Comparison of ENCODE assay signal across 10 mouse cellular contexts in genomic region chr2:33024564-33024963, GRCm38 (mm10). TPM values are rescaled to one million over a fixed set of nuclear protein-coding genes. Genes with fewer than 3 reads are reported as not detected.
DNase-seq lines count a peak whose midpoint lies in the region; ATAC-seq and TF ChIP-seq lines count a peak whose summit lies in the region.
"Had no signal": no experiment of that assay in that cellular context is flagged by ENCODE, and none has a peak within 500 bp of the region (broad histone marks: within the 10 kb centered on the region; RNA-seq: fewer than 3 reads in every experiment).

No protein-coding gene starts in this region.

- no peaks in the 10 kb centered on the region for H3K9me3 ChIP-seq in hindbrain, postnatal 0 days (ENCODE audit: low read length)
- no peaks in the 10 kb centered on the region for H3K9me3 ChIP-seq in hindbrain, embryonic 14.5 days (ENCODE audit: control insufficient read depth, low read length)
- no peaks in the 10 kb centered on the region for H3K9me3 ChIP-seq in heart, embryonic 15.5 days (replicated peaks)

- ATAC-seq in hindbrain, postnatal 0 days = peak; percentile 82
- no peak for ATAC-seq in hindbrain, embryonic 14.5 days (ENCODE audit: low FRiP score)
- ATAC-seq in heart, embryonic 15.5 days (replicated peaks; ENCODE audit: insufficient number of reproducible peaks, insufficient read depth, low FRiP score, low read depth) = peak; percentile 63

- no peaks in the 10 kb centered on the region for H3K27me3 ChIP-seq in hindbrain, postnatal 0 days (ENCODE audit: insufficient read depth, low read length)
- H3K27me3 ChIP-seq in hindbrain, embryonic 14.5 days (ENCODE audit: control insufficient read depth, insufficient read depth, low read length) = no peaks in the 10 kb centered on the region
- no peaks in the 10 kb centered on the region for H3K27me3 ChIP-seq in heart, embryonic 15.5 days

- peak; percentile 28 to 37 for DNase-seq in adrenal gland, adult (ENCODE audit: inconsistent age in 2 of 2, low spot score in 1 of 2)
- no peak for DNase-seq in adrenal gland, postnatal 4 days (ENCODE audit: low spot score in 2 of 2)
- peak; percentile 73 for DNase-seq in hindbrain, postnatal 0 days (ENCODE audit: low spot score)
- no peak for DNase-seq in hindbrain, embryonic 14.5 days (ENCODE audit: low spot score)
- peak; percentile 33 to 51 for DNase-seq in kidney, postnatal 4 days
- DNase-seq in ovary, adult 18-20 months (ENCODE audit: low spot score) = no peak
- no peak for DNase-seq in ovary, postnatal 36 days (ENCODE audit: low spot score)

- no peak overlapping the region for H3K27ac ChIP-seq in hindbrain, postnatal 0 days
- H3K27ac ChIP-seq in hindbrain, embryonic 14.5 days = no peak overlapping the region
- no peak overlapping the region for H3K27ac ChIP-seq in heart, embryonic 15.5 days
- H3K27ac ChIP-seq: macrophage had no signal

- peak; percentile 64 for TF ChIP-seq CTCF in hindbrain, postnatal 0 days (IDR thresholded peaks at IDR 0.05; ENCODE audit: low read depth)

- H3K4me3 ChIP-seq in hindbrain, postnatal 0 days (ENCODE audit: low read length) = no peak overlapping the region
- no peak overlapping the region for H3K4me3 ChIP-seq in hindbrain, embryonic 14.5 days (replicated peaks; ENCODE audit: low read length)
- no peak overlapping the region for H3K4me3 ChIP-seq in heart, embryonic 15.5 days
- H3K4me3 ChIP-seq: erythroblast, embryonic 14.5 days had no signal

- H3K9ac ChIP-seq in hindbrain, postnatal 0 days (replicated peaks; ENCODE audit: low read length) = no peak overlapping the region
- no peak overlapping the region for H3K9ac ChIP-seq in hindbrain, embryonic 14.5 days
- H3K9ac ChIP-seq in heart, embryonic 15.5 days = no peak overlapping the region

- no peaks in the 10 kb centered on the region for H3K4me1 ChIP-seq in hindbrain, postnatal 0 days (ENCODE audit: insufficient read depth, low read length)
- no peaks in the 10 kb centered on the region for H3K4me1 ChIP-seq in hindbrain, embryonic 14.5 days (replicated peaks; ENCODE audit: control insufficient read depth, insufficient read depth, low read length)
- no peaks in the 10 kb centered on the region; the same call in 1 of the 2 replicates for H3K4me1 ChIP-seq in heart, embryonic 15.5 days (replicated peaks)

- H3K4me2 ChIP-seq in hindbrain, postnatal 0 days (ENCODE audit: low read depth, low read length) = no peak overlapping the region
- H3K4me2 ChIP-seq in hindbrain, embryonic 14.5 days (replicated peaks) = no peak overlapping the region
- H3K4me2 ChIP-seq in heart, embryonic 15.5 days = no peak overlapping the region

- 0 out of 2 replicates have a peak, but pooled peaks cover 5% of the 10 kb centered on the region for H3K36me3 ChIP-seq in hindbrain, postnatal 0 days (ENCODE audit: insufficient read depth, low read length)
- 0 out of 2 replicates have a peak, but pooled peaks cover 9% of the 10 kb centered on the region for H3K36me3 ChIP-seq in hindbrain, embryonic 14.5 days (replicated peaks; ENCODE audit: control insufficient read depth, insufficient read depth)
- H3K36me3 ChIP-seq in heart, embryonic 15.5 days = no peaks in the 10 kb centered on the region

- 52% methylated on average over 10 of the region's 10 CpGs for WGBS in hindbrain, postnatal 0 days
- WGBS in hindbrain, embryonic 14.5 days = 69% methylated on average over 10 of the region's 10 CpGs
- WGBS in heart, embryonic 15.5 days = 59% methylated on average over 10 of the region's 10 CpGs

RNA-seq across cellular contexts. Expression of gene Slc2a8, which starts 42.7 kb away (rescaled TPM):
- total RNA-seq in adrenal gland, postnatal 4 days (2021) = 10 to 100 TPM; 19.7 to 20.4 TPM
- total RNA-seq in hindbrain, postnatal 0 days (2014; rRNA removed) = 38.2 and 41.2 TPM in 2 replicates
- 32.6 and 33.4 TPM in 2 replicates for polyA plus RNA-seq in hindbrain, postnatal 0 days (2015; fragmentation: Nextera tagmentation; extraction: Ambion mirVana)
- polyA plus RNA-seq in hindbrain, embryonic 14.5 days (2014; fragmentation: Nextera tagmentation; extraction: Ambion mirVana) = 16.3 and 17.4 TPM in 2 replicates
- 20.4 and 23.6 TPM in 2 replicates for polyA plus RNA-seq in heart, embryonic 15.5 days (2015; fragmentation: Nextera tagmentation; extraction: Ambion mirVana)

Comparison
In these comparisons a context has a peak if more than half of its experiments do, and no peak if none do; other contexts are left out.
1. DNase-seq: peak in adrenal gland, adult (2 of 2), hindbrain, postnatal 0 days (single experiment) and kidney, postnatal 4 days (2 of 2); none in adrenal gland, postnatal 4 days (0 of 2), hindbrain, embryonic 14.5 days (single experiment), ovary, adult 18-20 months (single experiment) and ovary, postnatal 36 days (single experiment).